Mouse (Mus musculus) lung, adult 2 months (tissue): ENCODE results near the gene Hmg20a.

ENCODE experiments used
- CTCF ChIP-seq: fragments of 200-500 bp; IDR thresholded peaks from 2 replicates; pipeline ENCODE4 v1.5.1; 2011; ENCODE audit warnings: mild to moderate bottlenecking, low read length, control low read depth; ENCODE audit not compliant: insufficient read depth
- POLR2A ChIP-seq: fragments of 200-500 bp; IDR thresholded peaks from 2 replicates; pipeline ENCODE4 v1.6.1; 2011; ENCODE audit warnings: low read depth, mild to moderate bottlenecking, control low read depth, low read length, borderline replicate concordance; ENCODE audit errors: extremely low read depth

DNA sequence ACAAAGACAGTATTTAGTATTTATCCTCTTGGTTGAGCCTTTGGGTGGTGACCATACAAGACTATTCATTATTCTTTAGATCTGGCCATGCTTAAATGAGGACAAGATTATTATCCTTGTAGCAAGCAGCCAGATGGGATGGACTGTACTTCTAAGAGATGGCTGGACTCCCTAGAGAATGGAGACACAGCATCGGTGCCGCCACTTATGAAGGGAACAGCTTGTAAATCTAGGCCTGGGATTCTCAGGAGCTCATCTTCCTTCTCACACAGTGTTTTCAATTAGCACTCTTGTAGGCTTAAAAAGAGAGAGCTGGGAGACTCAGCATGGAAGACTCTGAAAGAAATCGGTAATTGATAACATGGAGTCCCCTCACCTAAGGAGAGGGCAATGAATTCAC is 74.0 kb downstream of the Hmg20a start:
- TF ChIP-seq CTCF (no peak), POLR2A (no peak)
